Mouse (Mus musculus): ENCODE measurements around the gene A230050P20Rik. TPM values are rescaled to one million over a fixed set of nuclear protein-coding genes. Genes with fewer than 3 reads are reported as not detected.

Gene A230050P20Rik
- total RNA-seq, 2 experiments from 2014 or later, result 1.7 TPM

- DNase-seq, result no peak
- intact Hi-C loops (cut with DNase I), result no loop called here
Measured at GRCm38 (mm10) chr9:20870211-20871173, 2.0 kb downstream of the A230050P20Rik start.

GRCm38 (mm10) chr9:20872991-20873390 lies 4.5 kb downstream of the A230050P20Rik start:
- DNase-seq, result no peak
- intact Hi-C loops (cut with DNase I), result no loop called here

- intact Hi-C loops (cut with DNase I), result no loop called here
- no peak for DNase-seq
Measured at GRCm38 (mm10) chr9:20873521-20873920, 5.1 kb downstream of the A230050P20Rik start.

- no peak for DNase-seq
- intact Hi-C loops (cut with DNase I), result no loop called here
Measured at GRCm38 (mm10) chr9:20875021-20875790, 6.8 kb downstream of the A230050P20Rik start.

GRCm38 (mm10) chr9:20876318-20877117 lies 8.1 kb downstream of the A230050P20Rik start:
- no peak for DNase-seq
- intact Hi-C loops (cut with DNase I), result no loop called here

GRCm38 (mm10) chr9:20877118-20878040 lies 8.9 kb downstream of the A230050P20Rik start:
- DNase-seq, result no peak
- intact Hi-C loops (cut with DNase I), result no loop called here

- peak; percentile 99 for DNase-seq
- intact Hi-C loops (cut with DNase I), result no loop called here
Measured at GRCm38 (mm10) chr9:20878041-20878709, 9.7 kb downstream of the A230050P20Rik start.

- DNase-seq, result no peak
- intact Hi-C loops (cut with DNase I), result no loop called here
Measured at GRCm38 (mm10) chr9:20878710-20879065, 10.2 kb downstream of the A230050P20Rik start.

- intact Hi-C loops (cut with DNase I), result no loop called here
- no peak for DNase-seq
Measured at GRCm38 (mm10) chr9:20879097-20879792, 10.8 kb downstream of the A230050P20Rik start, which contains the start of gene Angptl6. TSS of gene Angptl6 (minus strand) at chr9:20879727.

- intact Hi-C loops (cut with DNase I), result no loop called here
- no peak for DNase-seq
Measured at GRCm38 (mm10) chr9:20886563-20886962, 18.1 kb downstream of the A230050P20Rik start.

GRCm38 (mm10) chr9:20887191-20887590 lies 18.7 kb downstream of the A230050P20Rik start:
- intact Hi-C loops (cut with DNase I), result no loop called here
- DNase-seq, result no peak

GRCm38 (mm10) chr9:20887704-20888385 lies 19.4 kb downstream of the A230050P20Rik start, which contains the start of gene Ppan:
TSS of gene Ppan (plus strand) at chr9:20888175.
- peak; percentile 90 to 93 for DNase-seq
- intact Hi-C loops (cut with DNase I), result no loop called here

GRCm38 (mm10) chr9:20888386-20888765 lies 19.9 kb downstream of the A230050P20Rik start:
- no peak for DNase-seq
- intact Hi-C loops (cut with DNase I), result no loop called here

- intact Hi-C loops (cut with DNase I), result no loop called here
- DNase-seq, result no peak
Measured at GRCm38 (mm10) chr9:20889185-20890141, 21.0 kb downstream of the A230050P20Rik start.

- intact Hi-C loops (cut with DNase I), result no loop called here
Measured at GRCm38 (mm10) chr9:20890411-20890810, 22.0 kb downstream of the A230050P20Rik start.

GRCm38 (mm10) chr9:20891339-20892103 lies 23.1 kb downstream of the A230050P20Rik start:
- DNase-seq, result no peak
- intact Hi-C loops (cut with DNase I), result no loop called here

More at GRCm38 (mm10) chr9:20890411-20890810, 22.0 kb downstream of the A230050P20Rik start:
- DNase-seq, result no peak
